Mouse (Mus musculus): ENCODE measurements at regions not wholly inside any gene's neighbourhood (a gene's known extent, or its start where the extent isn't known, plus 50 kb on each side); places are given as distances from the start of the nearest gene placed in this dataset.

- peak; percentile 33 for DNase-seq
Measured at GRCm38 (mm10) chr13:53548396-53548795, 75.5 kb upstream of the Msx2 start.

- no peak for DNase-seq
Measured at GRCm38 (mm10) chr13:53543291-53543690, 70.4 kb upstream of the Msx2 start.

GRCm38 (mm10) chr13:53539797-53540196 lies 66.9 kb upstream of the Msx2 start:
- no peak for DNase-seq

GRCm38 (mm10) chr13:53537937-53538336 lies 65.1 kb upstream of the Msx2 start:
- no peak for DNase-seq

- no peak for DNase-seq
Measured at GRCm38 (mm10) chr13:53535781-53536425, 63.0 kb upstream of the Msx2 start.

- no peak for DNase-seq
Measured at GRCm38 (mm10) chr13:53533738-53534137, 60.9 kb upstream of the Msx2 start.

GRCm38 (mm10) chr13:53526880-53527279 lies 54.0 kb upstream of the Msx2 start:
- no peak for DNase-seq

- DNase-seq, result no peak
Measured at GRCm38 (mm10) chr13:53522807-53523206, 49.9 kb upstream of the Msx2 start.

Measured in lung, postnatal 10 days (tissue).